Mouse (Mus musculus) urinary bladder, postnatal 36 days (tissue): ENCODE data around the gene Arl5c.
"Not testable (repeated sequence)": the region's sequence is repeated elsewhere in the genome, so short reads cannot be mapped to it uniquely, and the experiment has no call there.

ENCODE experiments used
- DNase-seq, 2 experiments: peaks; one replicate each; pipeline ENCODE4 v3.0.0; 2022; ENCODE audit warnings: low spot score in 2 of 2, mixed read lengths in 1 of 2

Arl5c gene

GRCm38 (mm10) chr11:97960907-97961306 is 35.1 kb downstream of the Arl5c start:
- no peak for DNase-seq

GRCm38 (mm10) chr11:97959300-97959680 is 36.7 kb downstream of the Arl5c start:
- DNase-seq = no peak

GRCm38 (mm10) chr11:97958641-97959299 is 37.2 kb downstream of the Arl5c start:
- no peak for DNase-seq

- DNase-seq = no peak
These were observed 38.9 kb downstream of the Arl5c start for GRCm38 (mm10) chr11:97956905-97957560.

GRCm38 (mm10) chr11:97955915-97956314 is 40.1 kb downstream of the Arl5c start:
- DNase-seq = no peak

- DNase-seq = no peak
These were observed 40.7 kb downstream of the Arl5c start for GRCm38 (mm10) chr11:97955146-97955902.

GRCm38 (mm10) chr11:97954469-97955141 is 41.4 kb downstream of the Arl5c start:
- no peak for DNase-seq

GRCm38 (mm10) chr11:97953939-97954275 is 42.1 kb downstream of the Arl5c start:
- DNase-seq = no peak

GRCm38 (mm10) chr11:97953179-97953938 is 42.6 kb downstream of the Arl5c start:
- no peak for DNase-seq

- no peak for DNase-seq
These were observed 43.5 kb downstream of the Arl5c start for GRCm38 (mm10) chr11:97952367-97953006.

- no peak for DNase-seq
These were observed 46.1 kb downstream of the Arl5c start for GRCm38 (mm10) chr11:97949703-97950475.

- no peak for DNase-seq
These were observed 48.6 kb downstream of the Arl5c start for GRCm38 (mm10) chr11:97947426-97947825.

- not testable (repeated sequence) for DNase-seq
These were observed 50.2 kb downstream of the Arl5c start for GRCm38 (mm10) chr11:97945738-97946289.

- no peak for DNase-seq
These were observed 51.0 kb downstream of the Arl5c start for GRCm38 (mm10) chr11:97945031-97945430.

- DNase-seq = no peak
These were observed 52.7 kb downstream of the Arl5c start for GRCm38 (mm10) chr11:97943256-97943655.

GRCm38 (mm10) chr11:97942420-97943111 is 53.4 kb downstream of the Arl5c start:
- no peak for DNase-seq
